Mouse (Mus musculus): ENCODE data around the gene Foxp1.

Foxp1 gene

DNA sequence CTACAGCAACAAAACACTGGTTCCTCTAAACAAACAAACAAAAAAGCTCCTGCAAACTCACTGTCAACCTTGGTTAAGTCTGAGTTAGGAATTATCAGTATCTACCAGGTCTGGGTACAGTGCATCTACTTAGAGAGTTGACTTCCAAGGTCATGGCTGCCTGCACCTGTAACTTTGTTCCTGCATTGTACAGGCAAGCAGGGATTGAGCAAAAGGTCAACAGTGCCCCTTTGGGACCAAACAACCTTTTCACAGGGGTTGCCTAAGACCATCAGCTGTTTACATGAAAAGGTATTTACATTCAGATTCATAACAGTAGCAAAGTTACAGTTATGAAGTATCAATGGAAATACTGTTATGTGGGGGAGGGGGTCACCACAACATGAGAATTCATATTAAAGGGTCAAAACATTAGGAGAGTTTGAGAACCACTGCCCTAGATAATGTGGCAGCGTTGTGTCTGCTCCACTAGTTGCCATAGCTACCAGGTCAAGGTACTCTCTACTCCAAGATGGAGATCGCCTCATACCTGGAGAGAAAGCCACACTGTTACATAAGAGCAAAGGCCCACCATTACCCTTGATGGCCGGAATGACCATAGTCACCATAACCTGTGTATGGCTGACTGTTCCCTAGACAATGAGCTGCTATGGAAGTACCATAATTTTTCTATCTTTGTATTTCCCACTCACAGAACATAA, 21.8 kb downstream of the Foxp1 start:
- no peak for TF ChIP-seq GATA4 (IDR thresholded peaks at IDR 0.05; ENCODE audit: insufficient replicate concordance, low read length)

GRCm38 (mm10) chr6:99498082-99498481, 24.4 kb downstream of the Foxp1 start:
- no peak for TF ChIP-seq GATA4 (IDR thresholded peaks at IDR 0.05; ENCODE audit: insufficient replicate concordance, low read length)

DNA sequence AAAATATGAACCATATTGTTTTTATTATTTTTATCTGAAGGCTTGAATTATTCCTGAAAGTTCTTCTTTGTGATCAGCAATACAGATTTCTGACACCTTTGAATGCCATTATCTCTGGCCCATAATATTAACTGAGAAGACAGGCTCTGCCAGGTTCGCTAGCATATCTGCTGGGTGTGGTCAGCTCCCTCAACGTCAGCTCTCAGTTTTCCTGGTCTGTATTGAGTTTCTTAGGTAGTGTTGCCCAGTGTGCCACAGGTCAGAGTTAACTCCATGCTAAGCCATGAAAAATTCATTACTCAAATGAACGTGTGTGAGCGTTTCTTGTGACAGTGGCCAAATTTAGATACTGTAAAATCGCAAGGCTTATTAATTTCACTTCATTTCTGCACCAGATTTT, 26.4 kb downstream of the Foxp1 start:
- no peak for TF ChIP-seq GATA4 (IDR thresholded peaks at IDR 0.05; ENCODE audit: insufficient replicate concordance, low read length)

DNA sequence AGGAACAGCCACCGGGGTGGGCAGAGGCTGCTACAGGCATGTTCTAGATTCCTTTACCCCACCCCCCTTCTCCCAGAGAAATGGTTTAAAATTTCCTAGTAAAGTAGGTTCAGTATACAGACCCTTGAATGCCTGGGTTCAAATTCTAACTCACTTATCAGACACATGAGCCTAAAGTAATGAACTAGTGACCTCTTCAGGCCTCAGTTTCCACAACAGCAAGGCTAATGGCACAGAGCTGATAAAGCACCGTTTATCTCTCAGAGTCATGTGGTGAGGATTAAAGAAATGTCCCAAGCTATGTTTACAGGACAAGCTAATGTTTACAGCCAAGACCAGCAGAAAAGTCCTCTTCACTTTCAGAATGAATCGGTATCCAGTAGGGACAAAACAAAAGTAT, 29.6 kb downstream of the Foxp1 start:
- TF ChIP-seq GATA4 (IDR thresholded peaks at IDR 0.05; ENCODE audit: insufficient replicate concordance, low read length), result 0 out of 2 replicates have a peak, but pooled peaks have one; percentile 12

GRCm38 (mm10) chr6:99491979-99492544, 30.5 kb downstream of the Foxp1 start:
- no peak for TF ChIP-seq GATA4 (IDR thresholded peaks at IDR 0.05; ENCODE audit: insufficient replicate concordance, low read length)

- TF ChIP-seq GATA4 (IDR thresholded peaks at IDR 0.05; ENCODE audit: insufficient replicate concordance, low read length), result no peak
These were observed 31.4 kb downstream of the Foxp1 start for GRCm38 (mm10) chr6:99491146-99491545.

- TF ChIP-seq GATA4 (IDR thresholded peaks at IDR 0.05; ENCODE audit: insufficient replicate concordance, low read length), result no peak
These were observed 32.4 kb downstream of the Foxp1 start for GRCm38 (mm10) chr6:99489900-99490648.

GRCm38 (mm10) chr6:99489423-99489822, 33.1 kb downstream of the Foxp1 start:
- TF ChIP-seq GATA4 (IDR thresholded peaks at IDR 0.05; ENCODE audit: insufficient replicate concordance, low read length), result no peak

- no peak for TF ChIP-seq GATA4 (IDR thresholded peaks at IDR 0.05; ENCODE audit: insufficient replicate concordance, low read length)
These were observed 36.5 kb downstream of the Foxp1 start for GRCm38 (mm10) chr6:99485884-99486640.

GRCm38 (mm10) chr6:99485217-99485883, 37.2 kb downstream of the Foxp1 start:
- TF ChIP-seq GATA4 (IDR thresholded peaks at IDR 0.05; ENCODE audit: insufficient replicate concordance, low read length), result no peak

DNA sequence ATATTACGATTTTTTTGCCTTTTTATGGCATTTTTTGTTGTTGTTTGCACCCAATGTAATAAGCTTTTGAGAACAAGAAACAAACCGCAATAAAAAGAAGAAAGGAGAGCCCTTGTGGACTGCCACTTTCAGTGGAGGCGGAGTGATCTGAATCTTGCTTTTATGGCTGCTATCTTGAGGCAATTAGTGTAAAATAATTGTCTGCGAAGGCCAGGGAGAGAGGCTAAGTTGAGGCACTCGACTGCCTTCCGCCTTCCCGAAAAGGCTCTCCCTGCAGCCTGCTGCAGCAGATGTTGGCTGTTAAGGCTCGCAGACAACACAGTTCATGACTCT, 37.7 kb downstream of the Foxp1 start:
- no peak for TF ChIP-seq GATA4 (IDR thresholded peaks at IDR 0.05; ENCODE audit: insufficient replicate concordance, low read length)

DNA sequence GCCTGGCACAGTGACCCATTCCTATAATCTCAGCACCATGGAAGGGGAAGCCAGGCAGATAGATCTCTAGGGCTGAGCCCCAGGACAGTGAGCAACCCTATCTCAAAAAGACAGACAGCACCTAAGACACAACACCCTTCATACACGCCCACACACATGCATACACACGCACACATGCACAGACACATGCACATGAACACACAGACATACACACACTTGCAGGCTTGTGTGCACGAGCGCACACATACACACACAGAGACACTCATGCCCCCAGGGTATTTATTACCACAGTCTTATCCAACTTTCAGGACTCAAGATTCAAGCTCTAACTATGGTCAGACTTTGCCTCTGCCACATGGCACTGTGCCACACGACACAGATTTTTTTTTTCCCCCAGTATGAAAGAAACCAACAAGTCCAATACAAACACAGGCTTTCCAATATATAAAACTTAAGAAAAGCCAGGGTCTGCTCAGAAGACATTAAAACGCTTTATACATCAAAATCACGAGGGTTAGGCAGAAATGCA, 38.3 kb downstream of the Foxp1 start:
- no peak for TF ChIP-seq GATA4 (IDR thresholded peaks at IDR 0.05; ENCODE audit: insufficient replicate concordance, low read length)

GRCm38 (mm10) chr6:99483556-99483955, 39.0 kb downstream of the Foxp1 start:
- no peak for TF ChIP-seq GATA4 (IDR thresholded peaks at IDR 0.05; ENCODE audit: insufficient replicate concordance, low read length)

DNA sequence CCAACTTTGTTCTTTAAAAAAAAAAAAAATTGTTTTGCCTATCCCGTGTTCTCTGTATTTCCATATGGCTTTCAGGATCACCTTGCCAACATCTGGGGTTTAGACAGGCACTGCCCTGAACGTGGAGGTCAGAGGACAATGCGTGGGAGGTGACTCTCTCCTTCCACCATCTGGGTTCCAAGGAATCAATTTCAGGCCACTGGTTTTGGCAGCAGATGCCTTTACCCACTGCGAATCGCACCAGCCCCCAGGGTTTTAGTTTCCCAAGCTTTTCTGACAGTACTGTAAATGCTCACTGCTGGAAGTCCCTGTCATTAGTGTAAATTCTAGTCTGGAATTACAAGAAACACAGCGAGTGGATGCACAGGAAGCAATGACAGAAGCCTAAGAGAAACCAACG, 41.0 kb downstream of the Foxp1 start:
- no peak for TF ChIP-seq GATA4 (IDR thresholded peaks at IDR 0.05; ENCODE audit: insufficient replicate concordance, low read length)

Data from liver, adult (tissue).